Mouse (Mus musculus) urinary bladder, postnatal 36 days (tissue): ENCODE measurements around the gene Gm21962.

Experiments
- DNase-seq, 2 experiments: peaks; one replicate each; pipeline ENCODE4 v3.0.0; 2022; ENCODE audit warnings: low spot score in 2 of 2, mixed read lengths in 1 of 2

Gene Gm21962

DNA sequence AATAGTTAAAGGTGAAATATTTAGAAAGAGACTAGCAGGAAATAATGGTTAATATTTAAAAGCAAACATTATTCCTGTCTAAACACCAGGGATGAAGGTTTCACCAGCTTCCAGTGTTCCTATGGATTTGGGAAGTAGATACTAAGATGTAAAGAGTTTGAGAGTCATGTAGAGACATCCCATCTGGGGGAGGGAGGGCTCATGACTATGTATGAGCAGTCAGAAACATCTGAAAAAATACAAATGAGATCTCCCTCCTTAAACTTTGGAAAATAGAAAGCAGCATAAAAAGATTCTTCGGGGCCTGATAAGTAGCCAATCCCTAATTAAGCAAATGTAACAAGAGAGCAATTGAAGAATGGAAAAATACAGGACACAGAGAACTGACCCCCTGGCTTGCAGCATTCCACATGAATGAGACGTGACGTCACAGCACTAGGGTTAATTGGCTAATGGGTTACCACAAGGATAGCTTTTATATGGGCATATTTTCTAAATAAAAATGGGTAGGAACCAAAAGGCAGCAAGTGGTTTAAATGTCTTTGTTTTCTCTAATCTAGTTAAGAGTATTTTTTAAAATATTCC is 45.3 kb downstream of the Gm21962 start:
- DNase-seq: no peak
